Mouse (Mus musculus): ENCODE data around the gene Csnk1g1. TPM values are rescaled to one million over a fixed set of nuclear protein-coding genes. Genes with fewer than 3 reads are reported as not detected.

The Csnk1g1 gene
- polyA plus RNA-seq, 1 experiment, result 1.4 TPM

- Histone ChIP-seq H3K36me3 (replicated peaks; ENCODE audit: low read length) (peaks cover 48% of the 10 kb centered on the region), H3K27me3 (replicated peaks) (no peaks in the 10 kb centered on the region), H3K9me3 (no peaks in the 10 kb centered on the region), H3K4me3 (replicated peaks) (peak overlapping the region; percentile 97), H3K4me1 (peaks cover 53% of the 10 kb centered on the region)
- TF ChIP-seq GATA1 (IDR thresholded peaks at IDR 0.05; ENCODE audit: borderline replicate concordance, low read length) (no peak), FLI1 (IDR thresholded peaks at IDR 0.05; ENCODE audit: low read length) (no peak)
These were observed 152.9 kb downstream of the Csnk1g1 start for GRCm38 (mm10) chr9:66061656-66062055.

- Histone ChIP-seq H3K9me3 (no peaks in the 10 kb centered on the region), H3K36me3 (replicated peaks; ENCODE audit: low read length) (peaks cover 57% of the 10 kb centered on the region), H3K27me3 (replicated peaks) (peaks cover 7% of the 10 kb centered on the region), H3K4me1 (peaks cover 51% of the 10 kb centered on the region), H3K4me3 (replicated peaks) (no peak overlapping the region)
- TF ChIP-seq GATA1 (IDR thresholded peaks at IDR 0.05; ENCODE audit: borderline replicate concordance, low read length) (no peak), FLI1 (IDR thresholded peaks at IDR 0.05; ENCODE audit: low read length) (no peak)
These were observed 154.7 kb downstream of the Csnk1g1 start for GRCm38 (mm10) chr9:66063446-66063845.

GRCm38 (mm10) chr9:66064316-66064715, 155.6 kb downstream of the Csnk1g1 start:
- no peak for TF ChIP-seq GATA1 (IDR thresholded peaks at IDR 0.05; ENCODE audit: borderline replicate concordance, low read length)
- no peak for TF ChIP-seq FLI1 (IDR thresholded peaks at IDR 0.05; ENCODE audit: low read length)
- H3K4me3 ChIP-seq (replicated peaks), result peak overlapping the region; percentile 8
- H3K9me3 ChIP-seq, result no peaks in the 10 kb centered on the region
- peaks cover 15% of the 10 kb centered on the region for H3K27me3 ChIP-seq (replicated peaks)
- peaks cover 57% of the 10 kb centered on the region for H3K36me3 ChIP-seq (replicated peaks; ENCODE audit: low read length)
- H3K4me1 ChIP-seq, result peaks cover 51% of the 10 kb centered on the region

GRCm38 (mm10) chr9:66066791-66067190, 158.1 kb downstream of the Csnk1g1 start:
- no peak overlapping the region for H3K4me3 ChIP-seq (replicated peaks)
- no peak for TF ChIP-seq FLI1 (IDR thresholded peaks at IDR 0.05; ENCODE audit: low read length)
- no peak for TF ChIP-seq GATA1 (IDR thresholded peaks at IDR 0.05; ENCODE audit: borderline replicate concordance, low read length)
- H3K9me3 ChIP-seq, result no peaks in the 10 kb centered on the region
- H3K4me1 ChIP-seq, result peaks cover 45% of the 10 kb centered on the region
- peaks cover 53% of the 10 kb centered on the region for H3K36me3 ChIP-seq (replicated peaks; ENCODE audit: low read length)
- H3K27me3 ChIP-seq (replicated peaks), result peaks cover 29% of the 10 kb centered on the region

- H3K4me1 ChIP-seq, result peaks cover 40% of the 10 kb centered on the region
- no peak overlapping the region for H3K4me3 ChIP-seq (replicated peaks)
- H3K36me3 ChIP-seq (replicated peaks; ENCODE audit: low read length), result peaks cover 48% of the 10 kb centered on the region
- H3K27me3 ChIP-seq (replicated peaks), result peaks cover 30% of the 10 kb centered on the region
- TF ChIP-seq GATA1 (IDR thresholded peaks at IDR 0.05; ENCODE audit: borderline replicate concordance, low read length) (no peak), FLI1 (IDR thresholded peaks at IDR 0.05; ENCODE audit: low read length) (no peak)
- H3K9me3 ChIP-seq, result no peaks in the 10 kb centered on the region
These were observed 158.8 kb downstream of the Csnk1g1 start for GRCm38 (mm10) chr9:66067542-66067941.

- no peaks in the 10 kb centered on the region for H3K9me3 ChIP-seq
- peaks cover 43% of the 10 kb centered on the region for H3K36me3 ChIP-seq (replicated peaks; ENCODE audit: low read length)
- H3K27me3 ChIP-seq (replicated peaks), result peaks cover 35% of the 10 kb centered on the region
- TF ChIP-seq GATA1 (IDR thresholded peaks at IDR 0.05; ENCODE audit: borderline replicate concordance, low read length), result no peak
- TF ChIP-seq FLI1 (IDR thresholded peaks at IDR 0.05; ENCODE audit: low read length), result no peak
- H3K4me1 ChIP-seq, result peaks cover 35% of the 10 kb centered on the region
- no peak overlapping the region for H3K4me3 ChIP-seq (replicated peaks)
These were observed 159.3 kb downstream of the Csnk1g1 start for GRCm38 (mm10) chr9:66068056-66068455.

- no peak for TF ChIP-seq GATA1 (IDR thresholded peaks at IDR 0.05; ENCODE audit: borderline replicate concordance, low read length)
- TF ChIP-seq FLI1 (IDR thresholded peaks at IDR 0.05; ENCODE audit: low read length), result no peak
- peaks cover 34% of the 10 kb centered on the region for H3K4me1 ChIP-seq
These were observed 160.3 kb downstream of the Csnk1g1 start for GRCm38 (mm10) chr9:66068971-66069391.

GRCm38 (mm10) chr9:66069583-66069982, 160.9 kb downstream of the Csnk1g1 start, which contains the start of gene Snx22:
Gene Snx22, minus strand, starts transcription at chr9:66069719.
- H3K9me3 ChIP-seq, result peaks cover 11% of the 10 kb centered on the region
- peaks cover 28% of the 10 kb centered on the region for H3K36me3 ChIP-seq (replicated peaks; ENCODE audit: low read length)
- peaks cover 46% of the 10 kb centered on the region for H3K27me3 ChIP-seq (replicated peaks)
- peak within 1 kb of the TSS; percentile 92 for H3K4me3 ChIP-seq (replicated peaks)
- no peak for TF ChIP-seq FLI1 (IDR thresholded peaks at IDR 0.05; ENCODE audit: low read length)
- no peak for TF ChIP-seq GATA1 (IDR thresholded peaks at IDR 0.05; ENCODE audit: borderline replicate concordance, low read length)
- peaks cover 29% of the 10 kb centered on the region for H3K4me1 ChIP-seq

More at GRCm38 (mm10) chr9:66068971-66069391, 160.3 kb downstream of the Csnk1g1 start:
- Histone ChIP-seq H3K9me3 (peaks cover 5% of the 10 kb centered on the region), H3K27me3 (replicated peaks) (peaks cover 44% of the 10 kb centered on the region), H3K36me3 (replicated peaks; ENCODE audit: low read length) (peaks cover 34% of the 10 kb centered on the region), H3K4me3 (replicated peaks) (peak overlapping the region; percentile 92)

- Histone ChIP-seq H3K27me3 (replicated peaks) (peaks cover 47% of the 10 kb centered on the region), H3K9me3 (peaks cover 14% of the 10 kb centered on the region), H3K36me3 (replicated peaks; ENCODE audit: low read length) (peaks cover 25% of the 10 kb centered on the region), H3K4me1 (peaks cover 29% of the 10 kb centered on the region), H3K4me3 (replicated peaks) (no peak overlapping the region)
- TF ChIP-seq FLI1 (IDR thresholded peaks at IDR 0.05; ENCODE audit: low read length) (no peak), GATA1 (IDR thresholded peaks at IDR 0.05; ENCODE audit: borderline replicate concordance, low read length) (no peak)
These were observed 161.4 kb downstream of the Csnk1g1 start for GRCm38 (mm10) chr9:66070151-66070550.

- Histone ChIP-seq H3K4me1 (peaks cover 19% of the 10 kb centered on the region), H3K4me3 (replicated peaks) (no peak overlapping the region), H3K36me3 (replicated peaks; ENCODE audit: low read length) (no peaks in the 10 kb centered on the region), H3K9me3 (peaks cover 14% of the 10 kb centered on the region), H3K27me3 (replicated peaks) (peaks cover 59% of the 10 kb centered on the region)
- no peak for TF ChIP-seq GATA1 (IDR thresholded peaks at IDR 0.05; ENCODE audit: borderline replicate concordance, low read length)
- TF ChIP-seq FLI1 (IDR thresholded peaks at IDR 0.05; ENCODE audit: low read length), result no peak
These were observed 164.0 kb downstream of the Csnk1g1 start for GRCm38 (mm10) chr9:66072754-66073153.

All from megakaryocyte, embryonic 14.5 days (primary cell).